Mouse (Mus musculus) lung, postnatal 0 days (tissue): ENCODE data around the gene Adamts13.
A peak's percentile ranks its signal among the peaks of the same experiment; 100 is the strongest.

Experiments
- CTCF ChIP-seq: IDR thresholded peaks from 2 replicates; pipeline ENCODE4 v1.5.1; 2016; ENCODE audit warnings: antibody characterized with exemption, mild to moderate bottlenecking
- EP300 ChIP-seq: IDR thresholded peaks from 2 replicates; pipeline ENCODE4 v1.6.1; 2016; ENCODE audit warnings: antibody characterized with exemption, mild to moderate bottlenecking, control low read depth

GRCm38 (mm10) chr2:27038596-27038995 is 65.4 kb downstream of the Adamts13 start:
- TF ChIP-seq CTCF (peak; percentile 96), EP300 (no peak)
